Mouse (Mus musculus): Measurements from ENCODE around the gene Ssxa1. TPM values are rescaled to one million over a fixed set of nuclear protein-coding genes. Genes with fewer than 3 reads are reported as not detected.

The Ssxa1 gene
- not detected for polyA plus RNA-seq (2017; shearing (Covaris generic))

DNA sequence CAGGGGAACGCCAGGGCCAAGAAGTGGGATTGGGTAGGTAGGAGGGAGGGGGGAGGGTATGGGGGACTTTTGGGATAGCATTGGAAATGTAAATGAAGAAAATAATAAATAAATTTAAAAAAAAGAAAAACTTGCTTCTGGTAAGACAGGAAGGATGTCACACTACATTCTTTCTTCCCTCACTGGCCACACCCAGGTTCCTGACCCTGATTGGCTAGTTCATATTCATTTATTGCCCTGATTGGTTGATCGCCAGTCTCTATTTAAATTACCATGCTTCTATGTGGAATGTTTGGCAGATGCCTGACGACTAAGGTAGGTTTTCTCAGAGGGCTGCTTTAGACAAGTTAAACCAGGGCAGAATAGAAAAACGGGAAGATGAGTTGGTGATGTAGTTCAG lies at the start of gene Ssxa1:
Gene Ssxa1, plus strand, starts transcription at position 301 of the 400 bp plus-strand sequence.

DNA sequence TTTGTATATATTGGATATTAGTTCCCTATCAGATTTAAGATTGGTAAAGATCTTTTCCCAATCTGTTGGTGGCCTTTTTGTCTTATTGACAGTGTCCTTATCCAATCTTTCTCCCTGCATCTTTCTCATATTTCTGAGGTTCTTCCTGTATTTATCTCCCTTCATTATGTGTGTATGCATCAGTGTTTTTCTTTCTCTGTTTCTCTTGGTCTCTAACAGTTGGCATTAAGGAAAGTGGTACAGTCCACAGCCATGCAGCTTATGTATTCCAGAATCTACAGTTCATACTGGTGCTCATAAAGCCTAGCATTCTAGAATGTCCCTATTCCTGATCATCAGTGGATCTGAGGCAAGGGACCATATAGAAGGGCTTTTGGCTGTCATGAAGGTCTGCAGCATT lies 47.5 kb upstream of the Ssxa1 start, which contains the start of gene Spaca5:
Gene Spaca5, plus strand, starts transcription at position 301 of the 400 bp plus-strand sequence.

DNA sequence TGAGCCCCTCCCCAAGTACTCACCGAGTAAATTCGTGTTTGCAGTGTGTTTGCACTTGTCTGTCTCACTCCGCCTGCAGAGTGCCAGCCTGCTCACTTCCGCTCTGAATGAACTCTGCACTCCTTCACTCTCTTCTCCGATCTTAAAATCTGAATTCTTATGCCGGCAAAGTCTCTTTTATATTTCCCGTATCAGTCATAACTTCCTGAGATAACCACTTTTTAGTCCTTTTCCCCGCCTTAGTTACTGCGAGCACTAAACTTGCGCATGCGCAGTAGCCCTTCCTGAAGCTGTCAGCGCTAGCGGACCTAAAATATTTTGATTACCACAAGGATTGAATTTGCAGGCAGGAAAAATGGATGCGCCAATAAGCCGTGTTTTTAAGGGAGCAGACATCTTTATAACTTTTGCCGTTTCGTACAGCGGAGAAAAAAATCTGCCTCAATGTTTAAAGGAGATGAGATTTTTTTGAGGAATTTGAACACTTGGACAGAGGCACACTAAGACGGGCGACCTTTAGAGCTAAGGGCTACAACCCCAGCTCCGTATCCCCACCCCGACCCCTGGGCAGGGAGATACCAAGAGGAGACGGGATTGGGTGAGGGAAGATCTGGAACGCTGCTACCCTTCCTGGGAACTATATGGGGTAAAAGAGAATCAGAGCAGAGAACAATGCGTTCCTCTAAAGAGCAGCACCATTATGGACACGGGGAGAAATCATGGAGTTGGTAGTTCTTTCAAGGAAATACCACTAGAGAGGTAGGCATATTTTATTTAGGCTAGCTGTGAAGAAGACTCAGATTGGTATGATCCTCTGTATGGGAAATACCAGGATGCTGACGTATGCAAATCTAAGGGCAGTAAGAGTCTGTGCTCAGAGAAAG lies 26.4 kb upstream of the Ssxa1 start, which contains the start of gene Zfp300:
Gene Zfp300, minus strand, starts transcription at position 545 of the 884 bp plus-strand sequence.

Other genes with a start within 250 kb of the Ssxa1 start
- gene Timp1, start 245.7 kb upstream of the Ssxa1 start, polyA plus RNA-seq (2017; shearing (Covaris generic)), result 0.62 TPM
- gene Syn1, start 194.8 kb upstream of the Ssxa1 start, polyA plus RNA-seq (2017; shearing (Covaris generic)), result 0.62 TPM
- 1.4 TPM for gene Cfp, start 184.3 kb upstream of the Ssxa1 start, polyA plus RNA-seq (2017; shearing (Covaris generic))
- 6.1 TPM for gene Elk1, start 165.2 kb upstream of the Ssxa1 start, polyA plus RNA-seq (2017; shearing (Covaris generic))
- 51.5 TPM for gene Uxt, start 153.8 kb upstream of the Ssxa1 start, polyA plus RNA-seq (2017; shearing (Covaris generic))
- gene Zfp182, start 53.5 kb upstream of the Ssxa1 start, polyA plus RNA-seq (2017; shearing (Covaris generic)), result 12.9 TPM
- gene Spaca5, start 47.4 kb upstream of the Ssxa1 start, polyA plus RNA-seq (2017; shearing (Covaris generic)), result not detected
- 1.2 TPM for gene Zfp300, start 26.3 kb upstream of the Ssxa1 start, polyA plus RNA-seq (2017; shearing (Covaris generic))
- not detected for gene Gm21876, start 59.8 kb downstream of the Ssxa1 start, polyA plus RNA-seq (2017; shearing (Covaris generic))